Mouse (Mus musculus) common myeloid progenitor, adult 5-6 weeks (primary cell): ENCODE measurements around the gene Klhdc7a. TPM values are rescaled to one million over a fixed set of nuclear protein-coding genes. Genes with fewer than 3 reads are reported as not detected.
"Not testable (repeated sequence)": the region's sequence is repeated elsewhere in the genome, so short reads cannot be mapped to it uniquely, and the experiment has no call there.

ENCODE experiments used
- ATAC-seq: replicated peaks from 2 replicates; pipeline ENCODE4 v1.8.0; 2016; ENCODE audit warnings: low read depth, mild to moderate bottlenecking, moderate TSS enrichment, inconsistent platforms; ENCODE audit not compliant: poor library complexity, severe bottlenecking
- total RNA-seq: library from RNA; stranded (forward); fragments of 200-1000, 187-1606 nt; gene quantifications from 2 replicates; pipeline ENCODE4 v1.2.3, GENCODE M21; 2017

Klhdc7a gene
- total RNA-seq, 1 experiment from 2014 or later = not detected

- ATAC-seq = not testable (repeated sequence)
Observed at GRCm38 (mm10) chr4:139961329-139961728, 6.5 kb downstream of the Klhdc7a start.

- ATAC-seq = no peak
Observed at GRCm38 (mm10) chr4:139960724-139961315, 7.0 kb downstream of the Klhdc7a start.

GRCm38 (mm10) chr4:139960086-139960713 lies 7.6 kb downstream of the Klhdc7a start:
- ATAC-seq = no peak

GRCm38 (mm10) chr4:139959188-139959587 lies 8.6 kb downstream of the Klhdc7a start:
- no peak for ATAC-seq

- ATAC-seq = no peak
Observed at GRCm38 (mm10) chr4:139950876-139951485, 16.8 kb downstream of the Klhdc7a start.

- ATAC-seq = no peak
Observed at GRCm38 (mm10) chr4:139950431-139950848, 17.4 kb downstream of the Klhdc7a start.

- ATAC-seq = no peak
Observed at GRCm38 (mm10) chr4:139948591-139948990, 19.2 kb downstream of the Klhdc7a start.

GRCm38 (mm10) chr4:139947341-139947740 lies 20.5 kb downstream of the Klhdc7a start:
- no peak for ATAC-seq

- ATAC-seq = no peak
Observed at GRCm38 (mm10) chr4:139941831-139942230, 26.0 kb downstream of the Klhdc7a start.

- ATAC-seq = no peak
Observed at GRCm38 (mm10) chr4:139935557-139935956, 32.3 kb downstream of the Klhdc7a start.

GRCm38 (mm10) chr4:139932970-139933801 lies 34.6 kb downstream of the Klhdc7a start:
- ATAC-seq = no peak

- ATAC-seq = no peak
Observed at GRCm38 (mm10) chr4:139931790-139932510, 35.9 kb downstream of the Klhdc7a start.

- ATAC-seq = no peak
Observed at GRCm38 (mm10) chr4:139930885-139931284, 36.9 kb downstream of the Klhdc7a start.

- no peak for ATAC-seq
Observed at GRCm38 (mm10) chr4:139926161-139926561, 41.7 kb downstream of the Klhdc7a start.

- no peak for ATAC-seq
Observed at GRCm38 (mm10) chr4:139925275-139926160, 42.3 kb downstream of the Klhdc7a start.

GRCm38 (mm10) chr4:139916731-139917130 lies 51.1 kb downstream of the Klhdc7a start:
- no peak for ATAC-seq
